Mouse (Mus musculus) MEL (cell line): ENCODE results near the gene Mfap4. TPM values are rescaled to one million over a fixed set of nuclear protein-coding genes. Genes with fewer than 3 reads are reported as not detected.

Experiments used
- DNase-seq: peaks from one replicate; pipeline ENCODE4 v3.0.0; 2011; ENCODE audit warnings: low read depth, low spot score
- H3K27ac ChIP-seq: 2 replicates; pipeline ENCODE4 v1.5.1; 2012; ENCODE audit warnings: low read depth, mild to moderate bottlenecking, control low read depth, low read length, moderate library complexity; ENCODE audit not compliant: control insufficient read depth
- H3K27me3 ChIP-seq, 2 experiments: fragments of 150-350 bp in 1 of 2; sonication (generic) in 1 of 2; 2 replicates each; pipeline ENCODE4 v1.6.1; 2012; ENCODE audit warnings: low read length in 2 of 2, mild to moderate bottlenecking in 2 of 2, improper control_type of control experiment in 1 of 2, moderate library complexity in 1 of 2; ENCODE audit not compliant: insufficient read depth in 2 of 2, control insufficient read depth in 1 of 2
- H3K36me3 ChIP-seq, 2 experiments: 2 replicates each; pipeline ENCODE4 v1.6.1; 2012 to 2014; ENCODE audit warnings: low read length in 2 of 2, improper control_type of control experiment in 1 of 2, inconsistent platforms in 1 of 2, mild to moderate bottlenecking in 1 of 2; ENCODE audit not compliant: insufficient read depth in 2 of 2, control insufficient read depth in 1 of 2
- H3K4me1 ChIP-seq, 2 experiments: fragments of 150-350 bp in 1 of 2; sonication (generic) in 1 of 2; 2 replicates each; pipeline ENCODE4 v1.6.1; 2012; ENCODE audit warnings: low read length in 2 of 2, improper control_type of control experiment in 1 of 2, mild to moderate bottlenecking in 1 of 2; ENCODE audit not compliant: insufficient read depth in 2 of 2, control insufficient read depth in 1 of 2
- H3K4me3 ChIP-seq, 2 experiments: fragments of 150-350 bp in 1 of 2; sonication (generic) in 1 of 2; 2 replicates each; pipeline ENCODE4 v1.5.1; 2012; ENCODE audit warnings: low read depth in 2 of 2, low read length in 2 of 2, mild to moderate bottlenecking in 2 of 2, moderate library complexity in 2 of 2, control low read depth in 1 of 2, improper control_type of control experiment in 1 of 2; ENCODE audit not compliant: control insufficient read depth in 1 of 2, insufficient read depth in 1 of 2
- H3K79me2 ChIP-seq: 2 replicates; pipeline ENCODE4 v1.6.1; 2012; ENCODE audit warnings: mild to moderate bottlenecking, low read length, moderate library complexity; ENCODE audit not compliant: control insufficient read depth, poor library complexity, insufficient read depth
- H3K9ac ChIP-seq: 2 replicates; pipeline ENCODE4 v1.6.1; 2012; ENCODE audit warnings: low read depth, mild to moderate bottlenecking, control low read depth, low read length, moderate library complexity; ENCODE audit not compliant: control insufficient read depth, poor library complexity, severe bottlenecking
- H3K9me3 ChIP-seq: fragments of 150-350 bp; sonication (generic); replicated peaks from 2 replicates; pipeline ENCODE4 v1.6.1; 2012; ENCODE audit warnings: mild to moderate bottlenecking, low read length, improper control_type of control experiment, moderate library complexity; ENCODE audit not compliant: insufficient read depth
- ELF1 ChIP-seq: IDR thresholded peaks from 2 replicates; pipeline ENCODE4 v1.6.1; 2014; ENCODE audit warnings: low read depth, mild to moderate bottlenecking, inconsistent platforms, low read length, improper control_type of control experiment, moderate library complexity
- EP300 ChIP-seq, 2 experiments: IDR thresholded peaks; 2 replicates each; pipeline ENCODE4 v1.6.1; 2011; ENCODE audit warnings: improper control_type of control experiment in 2 of 2, low read length in 2 of 2, low read depth in 1 of 2, mild to moderate bottlenecking in 1 of 2
- GABPA ChIP-seq: IDR thresholded peaks from 2 replicates; pipeline ENCODE4 v1.6.1; 2012; ENCODE audit warnings: low read depth, mild to moderate bottlenecking, inconsistent platforms, low read length, improper control_type of control experiment, moderate library complexity
- POLR2A ChIP-seq, 2 experiments: IDR thresholded peaks; 2 replicates each; pipeline ENCODE4 v1.6.1; 2011 to 2012; ENCODE audit warnings: low read length in 2 of 2, mild to moderate bottlenecking in 2 of 2, control low read depth in 1 of 2, improper control_type of control experiment in 1 of 2, low read depth in 1 of 2, moderate library complexity in 1 of 2; ENCODE audit not compliant: control insufficient read depth in 1 of 2, insufficient read depth in 1 of 2, poor library complexity in 1 of 2
- POLR2AphosphoS2 ChIP-seq: IDR thresholded peaks from 2 replicates; pipeline ENCODE4 v1.6.1; 2011; ENCODE audit warnings: low read length, improper control_type of control experiment
- RCOR1 ChIP-seq: IDR thresholded peaks from 2 replicates; pipeline ENCODE4 v1.6.1; 2012; ENCODE audit warnings: low read depth, mild to moderate bottlenecking, inconsistent platforms, low read length, improper control_type of control experiment
- SIN3A ChIP-seq: IDR thresholded peaks from 2 replicates; pipeline ENCODE4 v1.6.1; 2012; ENCODE audit warnings: low read length, improper control_type of control experiment, inconsistent platforms
- SMC3 ChIP-seq: IDR thresholded peaks from 2 replicates; pipeline ENCODE4 v1.6.1; 2011; ENCODE audit warnings: low read depth, low read length, improper control_type of control experiment
- TCF12 ChIP-seq: IDR thresholded peaks from 2 replicates; pipeline ENCODE4 v1.6.1; 2014; ENCODE audit warnings: low read depth, mild to moderate bottlenecking, inconsistent platforms, low read length, improper control_type of control experiment, moderate library complexity
- ZC3H11A ChIP-seq: IDR thresholded peaks from 2 replicates; pipeline ENCODE4 v1.6.1; 2012; ENCODE audit warnings: low read depth, mild to moderate bottlenecking, inconsistent platforms, low read length, improper control_type of control experiment
- ZKSCAN1 ChIP-seq: IDR thresholded peaks from 2 replicates; pipeline ENCODE4 v1.6.1; 2012; ENCODE audit warnings: low read depth, mild to moderate bottlenecking, inconsistent platforms, low read length, improper control_type of control experiment, moderate library complexity
- ZMIZ1 ChIP-seq: IDR thresholded peaks from 2 replicates; pipeline ENCODE4 v1.6.1; 2012; ENCODE audit warnings: low read depth, mild to moderate bottlenecking, inconsistent platforms, low read length, improper control_type of control experiment, moderate library complexity
- polyA plus RNA-seq, 2 experiments: library from polyadenylated mRNA; stranded (reverse) in 1 of 2; unstranded in 1 of 2; fragments of >175 nt in 1 of 2; fragments of >200 nt in 1 of 2; gene quantifications; 2 replicates each; pipeline versions ENCODE4 v1.2.1 to v1.2.4; 2012; ENCODE audit warnings: low replicate concordance in 2 of 2, low read depth in 1 of 2; ENCODE audit not compliant: insufficient read length in 2 of 2, insufficient read depth in 1 of 2, missing spikeins in 1 of 2
- total RNA-seq: library from RNA; depleted of rRNA; stranded (reverse); fragments of 300-350 nt; gene quantifications from 2 replicates; pipeline ENCODE4 v1.2.3, GENCODE M21; 2012

Mfap4 gene
- total and polyA plus RNA-seq, 3 experiments: not detected

DNA sequence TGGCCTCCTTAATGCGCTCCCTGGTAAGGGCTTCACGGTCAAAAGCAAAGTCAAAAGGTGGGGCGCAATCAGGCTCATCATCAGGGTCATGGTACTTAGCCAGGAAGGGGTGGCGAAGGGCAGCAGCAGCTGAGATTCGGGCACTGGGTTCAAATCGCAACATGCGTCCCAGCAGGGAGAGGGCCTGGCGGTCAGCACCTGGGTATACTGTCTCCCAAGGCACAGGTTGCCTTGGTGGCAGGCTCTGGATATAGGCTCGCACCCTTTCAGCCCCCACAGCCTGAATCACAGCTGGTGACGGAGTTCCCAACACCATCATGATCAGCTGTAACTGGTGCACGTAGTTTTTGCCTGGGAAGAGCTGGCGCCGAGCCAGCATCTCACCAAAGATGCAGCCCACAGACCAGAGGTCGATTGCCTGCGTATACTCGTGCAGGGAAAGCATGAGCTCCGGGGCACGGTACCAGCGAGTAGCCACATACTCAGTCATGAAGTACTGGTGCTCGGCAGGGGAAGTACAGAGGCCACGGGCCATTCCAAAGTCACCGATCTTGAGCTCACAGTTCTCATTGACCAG lies 5.8 kb downstream of the Mfap4 start:
- H3K9me3 ChIP-seq: no peaks in the 10 kb centered on the region
- TF ChIP-seq SMC3 (no peak), POLR2AphosphoS2 (no peak)
- TF ChIP-seq, all 39 proteins: peak for 0
- Histone ChIP-seq H3K36me3 (peaks cover 0 to 17% of the 10 kb centered on the region in 2 experiments; a peak in 3 of 4 replicates), H3K4me1 (peaks cover 0 to 20% of the 10 kb centered on the region in 2 experiments), H3K27me3 (no peaks in the 10 kb centered on the region), H3K9ac (no peak overlapping the region), H3K79me2 (peaks cover 7% of the 10 kb centered on the region; the same call in 1 of the 2 replicates), H3K27ac (no peak overlapping the region), H3K4me3 (no peak overlapping the region)
- no peak for DNase-seq

DNA sequence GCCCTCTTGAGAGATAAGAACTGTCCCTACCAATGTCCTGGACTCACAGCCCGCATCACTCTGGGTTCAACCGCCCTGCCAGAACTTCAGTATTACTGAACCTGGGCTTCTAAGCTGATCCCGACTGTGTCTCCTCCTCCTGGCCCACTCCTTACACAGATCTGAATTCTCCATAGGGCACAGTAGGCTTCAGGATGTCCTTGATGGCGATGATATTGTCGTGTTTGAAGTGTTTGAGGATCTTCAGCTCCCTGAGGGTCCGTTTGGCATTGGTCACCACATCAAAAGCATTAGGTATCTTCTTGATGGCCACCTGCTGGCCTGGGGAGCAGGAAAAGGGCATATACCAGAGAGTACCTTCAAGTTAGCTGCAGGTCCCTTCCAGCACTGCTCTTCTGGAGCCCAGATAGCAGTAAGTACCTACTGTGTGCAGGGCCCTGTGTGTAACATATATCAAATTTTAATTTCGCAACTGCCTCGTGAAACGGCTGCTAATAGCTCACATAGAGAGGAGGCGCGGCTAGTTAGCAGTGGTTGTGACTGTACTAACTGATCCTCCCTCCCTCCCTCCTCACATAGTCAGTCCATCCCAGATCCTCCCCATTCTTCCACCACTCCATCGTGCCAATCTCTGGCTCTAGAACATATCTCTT lies 7.6 kb downstream of the Mfap4 start:
- peak overlapping the region; percentile 79 for H3K9ac ChIP-seq
- no peaks in the 10 kb centered on the region for H3K27me3 ChIP-seq
- no peak overlapping the region for H3K27ac ChIP-seq
- TF ChIP-seq TCF12 (no peak), ZC3H11A (no peak), POLR2A (IDR thresholded peaks at IDR 0.05; ENCODE audit: control insufficient read depth in 1 of 2, insufficient read depth in 1 of 2, low read depth in 1 of 2, low read length in 2 of 2, poor library complexity in 1 of 2) (0 out of 4 replicates have a peak, but pooled peaks of 1 of the 2 experiments have one; percentile 14), ZKSCAN1 (peak; percentile 82)
- DNase-seq: peak; percentile 29
- H3K4me1 ChIP-seq: peaks cover 0 to 27% of the 10 kb centered on the region in 2 experiments
- H3K4me3 ChIP-seq: peak overlapping the region; percentile 67 to 94
- H3K79me2 ChIP-seq: peaks cover 7% of the 10 kb centered on the region; the same call in 1 of the 2 replicates
- no peaks in the 10 kb centered on the region for H3K9me3 ChIP-seq
- peaks cover 0 to 26% of the 10 kb centered on the region in 2 experiments; a peak in 3 of 4 replicates for H3K36me3 ChIP-seq

DNA sequence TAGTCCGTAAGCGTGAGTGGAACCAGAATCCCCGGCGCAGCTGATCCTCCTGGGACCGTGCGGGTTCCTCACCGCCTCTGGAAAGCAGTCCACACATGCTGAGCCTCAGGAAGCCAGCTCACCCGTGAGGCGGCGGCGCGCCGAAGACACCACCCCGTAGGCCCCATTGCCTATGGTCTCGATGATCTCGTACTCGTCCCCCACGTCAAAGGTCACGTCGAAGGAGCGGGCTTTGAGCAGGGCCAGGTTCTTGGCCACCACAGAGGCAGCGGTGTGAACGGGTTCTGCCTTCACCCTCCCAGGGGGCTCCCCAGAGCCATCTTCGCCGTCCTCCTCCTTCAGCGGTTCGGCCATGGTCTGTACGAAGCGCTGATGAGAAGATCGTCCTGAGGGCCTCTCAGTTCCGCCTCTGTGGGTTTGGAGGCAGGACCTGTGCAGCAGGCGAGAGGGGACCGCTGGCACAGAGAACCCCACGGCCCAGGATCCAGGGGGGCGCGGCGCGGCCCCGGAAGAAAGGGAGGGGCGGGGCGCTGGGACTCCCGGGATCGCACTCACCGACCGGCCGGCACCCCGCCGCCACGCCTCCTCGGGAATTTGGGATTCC lies 8.4 kb downstream of the Mfap4 start:
- H3K4me1 ChIP-seq: peaks cover 3 to 28% of the 10 kb centered on the region in 2 experiments
- H3K27ac ChIP-seq: peak overlapping the region; percentile 44; the same call in 1 of the 2 replicates
- TF ChIP-seq SIN3A (0 out of 2 replicates have a peak, but pooled peaks have one; percentile 13), GABPA (no peak), EP300 (IDR thresholded peaks at IDR 0.05; ENCODE audit: low read depth in 1 of 2, low read length in 2 of 2) (no peak), ZMIZ1 (0 out of 2 replicates have a peak, but pooled peaks have one; percentile 35), ELF1 (no peak), RCOR1 (no peak)
- H3K27me3 ChIP-seq: no peaks in the 10 kb centered on the region
- H3K79me2 ChIP-seq: peaks cover 7% of the 10 kb centered on the region; the same call in 1 of the 2 replicates
- peak overlapping the region; percentile 79 for H3K9ac ChIP-seq
- DNase-seq: no peak
- H3K9me3 ChIP-seq: no peaks in the 10 kb centered on the region
- H3K4me3 ChIP-seq: peak overlapping the region; percentile 67 to 94
- peaks cover 0 to 29% of the 10 kb centered on the region in 2 experiments; a peak in 3 of 4 replicates for H3K36me3 ChIP-seq
